Mouse (Mus musculus): ENCODE data around the gene Cd44. TPM values are rescaled to one million over a fixed set of nuclear protein-coding genes. Genes with fewer than 3 reads are reported as not detected.

Cd44 gene
- polyA plus RNA-seq, 1 experiment from 2014 or later = 145 TPM

GRCm38 (mm10) chr2:102805761-102806496 lies 95.5 kb downstream of the Cd44 start:
- ChIA-PET POLR2A (no interaction called here), CTCF (interaction anchor here (0.8 to 3.3 kb wide), 5 partner anchors 8 to 212 kb away, joined by 3 to 20 read pairs (median 3); no protein-coding TSS in a partner anchor)
- no peaks in the 10 kb centered on the region for H3K27me3 ChIP-seq
- ATAC-seq (peak; percentile 83), DNase-seq (ENCODE audit: low read depth, low spot score) (peak; percentile 33)
- in situ Hi-C loops (cut with MboI; ENCODE audit: low pct_unique_long_range_greater_than_20kb) = loop anchor here (10.0 kb wide), 1 partner anchor 211 kb away; no protein-coding TSS in a partner anchor
- no peak for TF ChIP-seq CTCF (IDR thresholded peaks at IDR 0.05)

- H3K27me3 ChIP-seq = no peaks in the 10 kb centered on the region
- in situ Hi-C loops (cut with MboI; ENCODE audit: low pct_unique_long_range_greater_than_20kb) = loop anchor here (10.0 kb wide), 1 partner anchor 210 kb away; no protein-coding TSS in a partner anchor
- no peak for DNase-seq (ENCODE audit: low read depth, low spot score)
- no peak for ATAC-seq
- ChIA-PET CTCF (interaction anchor here (0.8 to 3.3 kb wide), 5 partner anchors 9 to 213 kb away, joined by 3 to 20 read pairs (median 3); no protein-coding TSS in a partner anchor), POLR2A (interaction anchor here (0.7 kb wide), 1 partner anchor 64 kb away, joined by 3 read pairs; no protein-coding TSS in a partner anchor)
- no peak for TF ChIP-seq CTCF (IDR thresholded peaks at IDR 0.05)
Measured at GRCm38 (mm10) chr2:102805283-102805682, 96.2 kb downstream of the Cd44 start.

- ChIA-PET CTCF (interaction anchor here (0.8 to 3.3 kb wide), 6 partner anchors 9 to 214 kb away, joined by 3 to 20 read pairs (median 4); no protein-coding TSS in a partner anchor), POLR2A (no interaction called here)
- no peak for ATAC-seq
- H3K27me3 ChIP-seq = no peaks in the 10 kb centered on the region
- no peak for DNase-seq (ENCODE audit: low read depth, low spot score)
- TF ChIP-seq CTCF (IDR thresholded peaks at IDR 0.05) = peak; percentile 71
- in situ Hi-C loops (cut with MboI; ENCODE audit: low pct_unique_long_range_greater_than_20kb) = loop anchor here (5.0 to 10.0 kb wide), 3 partner anchors 122 to 213 kb away; no protein-coding TSS in a partner anchor
Measured at GRCm38 (mm10) chr2:102804109-102804508, 97.4 kb downstream of the Cd44 start.

GRCm38 (mm10) chr2:102801899-102802298 lies 99.6 kb downstream of the Cd44 start:
- CTCF ChIA-PET = interaction anchor here (0.8 to 1.6 kb wide), 3 partner anchors 9 to 113 kb away, joined by 3 to 4 read pairs (median 4); no protein-coding TSS in a partner anchor
- in situ Hi-C loops (cut with MboI; ENCODE audit: low pct_unique_long_range_greater_than_20kb) = loop anchor here (5.0 to 10.0 kb wide), 3 partner anchors 120 to 215 kb away; no protein-coding TSS in a partner anchor

GRCm38 (mm10) chr2:102798149-102798548 lies 103.3 kb downstream of the Cd44 start:
- no peaks in the 10 kb centered on the region for H3K27me3 ChIP-seq
- DNase-seq (ENCODE audit: low read depth, low spot score) (no peak), ATAC-seq (no peak)
- TF ChIP-seq CTCF (IDR thresholded peaks at IDR 0.05) = no peak
- ChIA-PET POLR2A (interaction anchor here (1.5 kb wide), 1 partner anchor 14 kb away, joined by 7 read pairs; no protein-coding TSS in a partner anchor), CTCF (interaction anchor here (1.1 to 1.2 kb wide), 2 partner anchors 11 to 112 kb away, joined by 3 to 4 read pairs; no protein-coding TSS in a partner anchor)
- in situ Hi-C loops (cut with MboI; ENCODE audit: low pct_unique_long_range_greater_than_20kb) = no loop called here

More at GRCm38 (mm10) chr2:102801899-102802298, 99.6 kb downstream of the Cd44 start:
- no peaks in the 10 kb centered on the region for H3K27me3 ChIP-seq
- POLR2A ChIA-PET = no interaction called here
- no peak for DNase-seq (ENCODE audit: low read depth, low spot score)
- TF ChIP-seq CTCF (IDR thresholded peaks at IDR 0.05) = no peak
- ATAC-seq = no peak

GRCm38 (mm10) chr2:102795034-102795433 lies 106.4 kb downstream of the Cd44 start:
- ChIA-PET CTCF (interaction anchor here (0.8 to 3.4 kb wide), 4 partner anchors 10 to 142 kb away, joined by 3 to 20 read pairs (median 5); no protein-coding TSS in a partner anchor), POLR2A (no interaction called here)
- TF ChIP-seq CTCF (IDR thresholded peaks at IDR 0.05) = no peak
- no peak for DNase-seq (ENCODE audit: low read depth, low spot score)
- in situ Hi-C loops (cut with MboI; ENCODE audit: low pct_unique_long_range_greater_than_20kb) = no loop called here
- H3K27me3 ChIP-seq = no peaks in the 10 kb centered on the region
- no peak for ATAC-seq

- in situ Hi-C loops (cut with MboI; ENCODE audit: low pct_unique_long_range_greater_than_20kb) = no loop called here
- ChIA-PET CTCF (interaction anchor here (0.9 to 2.2 kb wide), 2 partner anchors 9 to 14 kb away, joined by 3 to 6 read pairs; no protein-coding TSS in a partner anchor), POLR2A (interaction anchor here (0.6 kb wide), 1 partner anchor 15 kb away, joined by 5 read pairs; no protein-coding TSS in a partner anchor)
- ATAC-seq (no peak), DNase-seq (ENCODE audit: low read depth, low spot score) (no peak)
- TF ChIP-seq CTCF (IDR thresholded peaks at IDR 0.05) = no peak
- no peaks in the 10 kb centered on the region for H3K27me3 ChIP-seq
Measured at GRCm38 (mm10) chr2:102792804-102793203, 108.7 kb downstream of the Cd44 start.

- in situ Hi-C loops (cut with MboI; ENCODE audit: low pct_unique_long_range_greater_than_20kb) = no loop called here
- TF ChIP-seq CTCF (IDR thresholded peaks at IDR 0.05) = no peak
- POLR2A ChIA-PET = no interaction called here
- ATAC-seq (no peak), DNase-seq (ENCODE audit: low read depth, low spot score) (no peak)
- no peaks in the 10 kb centered on the region for H3K27me3 ChIP-seq
- CTCF ChIA-PET = interaction anchor here (1.6 kb wide), 1 partner anchor 13 kb away, joined by 3 read pairs; no protein-coding TSS in a partner anchor
Measured at GRCm38 (mm10) chr2:102791641-102792040, 109.8 kb downstream of the Cd44 start.

GRCm38 (mm10) chr2:102785696-102786095 lies 115.8 kb downstream of the Cd44 start:
- TF ChIP-seq CTCF (IDR thresholded peaks at IDR 0.05) = no peak
- in situ Hi-C loops (cut with MboI; ENCODE audit: low pct_unique_long_range_greater_than_20kb) = no loop called here
- no peaks in the 10 kb centered on the region for H3K27me3 ChIP-seq
- POLR2A ChIA-PET = interaction anchor here (0.6 kb wide), 1 partner anchor 289 kb away, joined by 3 read pairs; no protein-coding TSS in a partner anchor
- CTCF ChIA-PET = interaction anchor here (1.8 kb wide), 1 partner anchor 11 kb away, joined by 7 read pairs; no protein-coding TSS in a partner anchor
- no peak for DNase-seq (ENCODE audit: low read depth, low spot score)
- ATAC-seq = no peak

- ATAC-seq (no peak), DNase-seq (ENCODE audit: low read depth, low spot score) (no peak)
- ChIA-PET POLR2A (no interaction called here), CTCF (no interaction called here)
- TF ChIP-seq CTCF (IDR thresholded peaks at IDR 0.05) = no peak
- in situ Hi-C loops (cut with MboI; ENCODE audit: low pct_unique_long_range_greater_than_20kb) = no loop called here
- no peaks in the 10 kb centered on the region for H3K27me3 ChIP-seq
Measured at GRCm38 (mm10) chr2:102782751-102783150, 118.7 kb downstream of the Cd44 start.

Data from Patski (cell line).